Mouse (Mus musculus) forebrain, embryonic 16.5 days (tissue): Measurements from ENCODE around the gene Eno3. TPM values are rescaled to one million over a fixed set of nuclear protein-coding genes. Genes with fewer than 3 reads are reported as not detected.

Experiments used
- microRNA-seq: library from miRNA; unstranded; fragments of <30 nt; microRNA quantifications from one replicate; pipeline ENCODE4, GENCODE M21; 2017
- polyA plus RNA-seq: library from polyadenylated mRNA; unstranded; fragments of >200 nt; fragmentation: Nextera tagmentation; extraction: Ambion mirVana; gene quantifications from 2 replicates; pipeline ENCODE4 v1.2.1, GENCODE M21; 2015

Eno3 gene
- polyA plus RNA-seq, 1 experiment from 2014 or later = 6.5 TPM

Small RNA genes lying within 50 kb of the gene (microRNA-seq; reads per million reads assigned to microRNA genes)
- gene Mir6925 = not detected

Other genes with a start within 250 kb of the Eno3 start
- gene Pelp1, start 247.2 kb upstream of the Eno3 start, polyA plus RNA-seq = 35.6 and 38.5 TPM in 2 replicates
- gene Arrb2, start 224.6 kb upstream of the Eno3 start, polyA plus RNA-seq = 36.0 and 51.2 TPM in 2 replicates
- 39.8 and 46.0 TPM in 2 replicates for gene Med11, start 205.3 kb upstream of the Eno3 start, polyA plus RNA-seq
- 0.46 and 0.90 TPM in 2 replicates for gene Zmynd15, start 197.8 kb upstream of the Eno3 start, polyA plus RNA-seq
- gene Cxcl16, start 197.2 kb upstream of the Eno3 start, polyA plus RNA-seq = 1.7 and 2.0 TPM in 2 replicates
- 0.66 and 3.4 TPM in 2 replicates for gene Tm4sf5, start 152.0 kb upstream of the Eno3 start, polyA plus RNA-seq
- gene Vmo1, start 142.6 kb upstream of the Eno3 start, polyA plus RNA-seq = not detected in 2 replicates
- 0.18 TPM in 1 of 2 replicates, not detected in the other for gene Gltpd2, start 138.0 kb upstream of the Eno3 start, polyA plus RNA-seq
- gene Psmb6, start 131.8 kb upstream of the Eno3 start, polyA plus RNA-seq = 713 and 749 TPM in 2 replicates
- gene Gm40193, start 124.3 kb upstream of the Eno3 start, polyA plus RNA-seq = not detected in 2 replicates
- 8.8 and 9.0 TPM in 2 replicates for gene Pld2, start 117.1 kb upstream of the Eno3 start, polyA plus RNA-seq
- gene Mink1, start 94.3 kb upstream of the Eno3 start, polyA plus RNA-seq = 13.8 and 17.5 TPM in 2 replicates
- not detected in 2 replicates for gene 4930544D05Rik, start 41.4 kb upstream of the Eno3 start, polyA plus RNA-seq
- 0.39 TPM in 1 of 2 replicates, not detected in the other for gene Chrne, start 38.0 kb upstream of the Eno3 start, polyA plus RNA-seq
- 0.15 and 0.17 TPM in 2 replicates for gene Gp1ba, start 18.1 kb upstream of the Eno3 start, polyA plus RNA-seq
- gene Rnf167, start 10.0 kb upstream of the Eno3 start, polyA plus RNA-seq = 133 and 135 TPM in 2 replicates
- gene Slc25a11, start 9.7 kb upstream of the Eno3 start, polyA plus RNA-seq = 159 and 174 TPM in 2 replicates
- gene Pfn1, start 2.6 kb upstream of the Eno3 start, polyA plus RNA-seq = 642 and 656 TPM in 2 replicates
- 119 and 146 TPM in 2 replicates for gene Spag7, start 12.2 kb downstream of the Eno3 start, polyA plus RNA-seq
- gene Camta2, start 30.9 kb downstream of the Eno3 start, polyA plus RNA-seq = 17.2 and 21.3 TPM in 2 replicates
- gene Inca1, start 43.0 kb downstream of the Eno3 start, polyA plus RNA-seq = 0.61 and 1.3 TPM in 2 replicates
- gene Kif1c, start 43.3 kb downstream of the Eno3 start, polyA plus RNA-seq = 1.4 and 1.5 TPM in 2 replicates
- 18.2 and 18.9 TPM in 2 replicates for gene Zfp3, start 107.0 kb downstream of the Eno3 start, polyA plus RNA-seq
- gene Scimp, start 155.4 kb downstream of the Eno3 start, polyA plus RNA-seq = not detected in 2 replicates
- 77.9 and 82.8 TPM in 2 replicates for gene Rabep1, start 187.6 kb downstream of the Eno3 start, polyA plus RNA-seq